Mouse (Mus musculus) ES-E14 (cell line): ENCODE measurements around the gene Dph2.

Experiments
- CHD2 ChIP-seq: IDR thresholded peaks from 2 replicates; pipeline ENCODE4 v1.6.1; 2014; ENCODE audit warnings: mild to moderate bottlenecking, low read depth, low read length, inconsistent platforms
- HCFC1 ChIP-seq: IDR thresholded peaks from 2 replicates; pipeline ENCODE4 v1.6.1; 2012; ENCODE audit warnings: low read length, inconsistent platforms, borderline replicate concordance; ENCODE audit not compliant: insufficient read depth
- MAFK ChIP-seq: IDR thresholded peaks from 2 replicates; pipeline ENCODE4 v1.6.1; 2014; ENCODE audit warnings: mild to moderate bottlenecking, low read depth, low read length, inconsistent platforms; ENCODE audit not compliant: insufficient read depth
- ZC3H11A ChIP-seq: IDR thresholded peaks from 2 replicates; pipeline ENCODE4 v1.6.1; 2012; ENCODE audit warnings: low read depth, mild to moderate bottlenecking, inconsistent platforms, low read length, borderline replicate concordance

GRCm38 (mm10) chr4:117904094-117904493 lies 12.3 kb upstream of the Dph2 start:
- TF ChIP-seq ZC3H11A = no peak
- no peak for TF ChIP-seq CHD2
- TF ChIP-seq MAFK = no peak
- TF ChIP-seq HCFC1 = no peak
